Mouse (Mus musculus) retina, adult 2 months (tissue): ENCODE results near the gene Mbtd1.
A peak's percentile ranks its signal among the peaks of the same experiment; 100 is the strongest.
"Not testable (repeated sequence)": the region's sequence is repeated elsewhere in the genome, so short reads cannot be mapped to it uniquely, and the experiment has no call there.

Source experiments
- DNase-seq: peaks from one replicate; pipeline ENCODE4 v3.0.0-alpha.2; 2012; ENCODE audit warnings: low read depth, low spot score

The Mbtd1 gene

DNA sequence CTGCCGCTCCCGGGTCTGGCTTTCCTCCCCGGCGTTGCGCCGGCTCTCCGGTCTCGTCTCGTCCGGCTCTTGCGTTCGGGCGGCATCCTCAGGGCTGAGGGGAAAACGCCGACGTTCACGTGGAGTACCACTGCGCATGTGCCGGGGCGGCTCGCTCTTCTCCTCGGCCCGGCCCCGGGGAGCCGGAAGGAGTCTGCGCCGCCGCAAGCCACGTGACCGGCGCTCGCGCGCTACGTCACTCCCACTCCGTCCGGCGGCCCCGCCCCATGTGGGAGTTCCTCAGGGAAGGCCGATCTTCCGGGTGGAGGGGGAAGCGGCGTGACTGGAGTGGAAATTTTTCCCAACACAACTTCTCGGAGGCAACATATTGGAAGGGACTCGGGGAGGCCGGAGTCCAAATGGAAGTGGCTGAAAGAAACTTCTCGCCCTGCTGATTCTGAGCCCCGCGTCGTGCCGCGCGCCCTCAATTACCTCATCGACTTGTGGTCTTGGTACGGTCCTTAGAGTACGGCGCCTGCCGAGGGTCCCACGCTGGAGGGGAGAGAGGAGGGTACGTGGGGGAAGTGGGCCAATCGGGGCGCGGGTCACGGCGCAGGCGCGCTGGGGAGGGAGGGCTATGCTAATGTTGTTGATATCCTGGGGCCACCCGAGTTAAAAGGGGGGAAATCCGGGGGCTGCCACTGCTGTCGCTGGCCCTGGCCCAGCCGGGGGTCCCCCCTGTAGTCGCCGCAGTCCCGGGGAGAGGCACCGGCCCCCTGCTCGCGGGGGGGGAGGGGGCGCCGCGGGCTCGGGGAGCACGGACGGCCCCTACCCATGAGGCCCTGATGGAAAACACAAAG lies at the start of gene Mbtd1, which contains the start of gene Utp18:
Mbtd1 (plus strand) TSS at position 281 of the 839 bp plus-strand sequence.
Utp18 (minus strand) TSS at position 195 of the 839 bp plus-strand sequence.
- peak; percentile 90 for DNase-seq

DNA sequence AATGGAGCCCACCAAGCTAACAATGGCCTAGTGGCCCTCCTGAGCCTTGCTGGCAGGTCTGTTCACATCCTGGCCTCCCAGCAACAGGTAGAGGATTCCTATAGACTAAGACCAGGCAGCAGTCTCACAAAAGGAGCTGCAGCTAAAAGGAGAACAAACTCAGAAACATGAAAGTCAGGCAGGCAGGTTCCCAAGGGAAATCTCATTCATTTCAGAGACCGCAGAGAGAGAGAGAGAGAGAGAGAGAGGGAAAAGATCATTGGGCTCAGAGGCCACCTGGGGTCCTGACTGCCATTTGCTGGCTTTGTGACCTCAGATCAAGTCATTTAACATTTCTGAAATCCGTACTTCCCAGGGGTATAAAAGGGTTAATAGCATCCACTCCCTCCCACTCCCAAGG lies 38.3 kb upstream of the Mbtd1 start:
- no peak for DNase-seq

DNA sequence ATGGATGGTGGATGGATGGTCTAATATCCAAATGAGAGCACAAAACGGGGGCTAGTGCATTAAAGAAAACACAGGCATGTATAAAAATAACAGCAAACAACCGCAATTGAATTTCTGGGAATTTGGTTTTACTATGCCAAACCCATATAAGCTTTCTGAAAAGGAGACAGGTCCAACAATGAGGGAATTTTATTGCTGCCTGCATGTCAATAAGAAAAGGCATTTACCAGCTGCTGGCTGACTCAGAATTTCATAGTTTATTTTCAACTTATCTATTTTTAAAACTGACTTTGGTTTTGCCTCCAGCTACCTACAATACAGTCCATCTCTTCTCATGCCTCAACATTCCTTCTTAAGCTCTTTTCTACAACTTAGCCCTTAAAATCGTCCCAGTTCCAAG lies 33.1 kb upstream of the Mbtd1 start:
- no peak for DNase-seq

DNA sequence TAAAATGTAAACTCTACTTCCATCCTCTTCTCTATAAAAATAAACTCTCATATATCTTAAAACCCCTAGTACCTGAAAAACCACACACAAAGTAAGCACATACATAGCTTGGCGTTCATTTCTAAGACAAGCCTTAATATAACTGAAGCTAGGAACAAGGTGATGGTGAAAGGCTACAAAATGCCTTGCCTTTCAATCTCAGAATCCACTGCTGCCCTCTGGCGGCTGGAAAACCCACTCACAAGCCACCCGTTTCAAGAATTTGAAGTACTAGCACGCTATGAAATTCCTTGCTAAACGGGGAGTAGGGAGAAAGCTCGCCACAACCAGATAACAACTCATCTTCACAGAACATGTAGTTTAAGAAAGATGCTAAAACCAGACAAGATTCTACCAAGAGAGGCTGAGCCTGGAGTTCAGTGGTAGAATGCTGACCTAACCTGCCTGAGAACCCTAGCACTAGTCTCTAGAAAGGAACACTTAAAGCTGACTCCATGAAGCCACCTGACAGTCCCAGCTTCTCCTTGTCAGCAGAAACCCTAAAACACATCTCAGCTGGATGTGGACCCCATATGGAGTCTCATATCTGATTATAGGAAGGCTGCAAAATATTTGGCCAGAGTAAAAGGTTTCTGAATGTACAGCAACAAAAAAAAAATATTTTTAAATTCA lies 29.2 kb upstream of the Mbtd1 start:
- DNase-seq, result peak; percentile 43

DNA sequence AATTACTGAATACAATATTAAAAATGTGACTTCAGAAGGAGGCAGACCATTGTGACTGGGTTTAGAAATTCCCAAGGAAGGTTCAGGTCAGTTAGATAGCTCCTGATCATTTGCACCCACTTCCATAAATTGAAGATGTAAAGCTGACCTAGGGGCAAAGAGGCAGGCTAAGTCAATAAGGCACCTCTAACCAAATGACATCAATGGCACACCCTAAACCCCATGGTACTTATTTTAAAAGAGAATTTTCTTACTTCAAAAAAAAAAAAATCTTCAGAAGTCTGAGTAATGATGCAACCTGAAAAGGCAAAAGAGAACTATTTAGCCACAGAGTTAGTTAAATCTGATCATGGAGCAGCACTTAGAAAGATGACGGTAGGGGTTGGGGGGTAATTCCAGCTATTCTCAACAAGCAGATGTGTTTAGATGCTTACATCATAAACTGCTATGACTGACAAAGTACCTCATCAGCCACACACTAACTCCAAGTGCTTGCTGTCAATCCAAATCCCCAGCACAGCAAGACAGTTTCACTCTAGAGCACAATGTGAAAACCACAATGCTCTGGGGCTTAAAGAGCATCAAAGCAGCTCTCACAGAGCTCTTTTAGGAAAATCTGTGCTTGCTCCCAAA lies 25.0 kb upstream of the Mbtd1 start:
- DNase-seq, result no peak

DNA sequence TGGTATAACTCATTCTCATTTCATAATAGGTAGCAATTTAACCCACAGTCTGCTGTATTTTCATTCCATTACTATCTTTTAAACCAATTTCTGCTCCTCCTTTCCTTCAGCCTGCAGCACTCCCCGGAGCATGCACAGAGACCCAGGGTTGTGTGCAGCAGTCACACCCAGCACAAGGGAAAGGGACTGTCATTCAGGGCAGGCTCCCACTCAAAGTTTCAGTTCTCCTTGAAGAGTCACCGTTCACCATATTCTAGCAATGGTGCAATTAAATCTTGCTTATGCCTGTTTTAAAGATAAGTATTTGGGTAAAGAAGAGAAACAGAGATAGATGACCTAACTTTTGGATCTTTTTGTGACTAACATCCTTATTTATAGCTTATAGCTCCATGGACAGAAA lies 24.5 kb upstream of the Mbtd1 start:
- no peak for DNase-seq

DNA sequence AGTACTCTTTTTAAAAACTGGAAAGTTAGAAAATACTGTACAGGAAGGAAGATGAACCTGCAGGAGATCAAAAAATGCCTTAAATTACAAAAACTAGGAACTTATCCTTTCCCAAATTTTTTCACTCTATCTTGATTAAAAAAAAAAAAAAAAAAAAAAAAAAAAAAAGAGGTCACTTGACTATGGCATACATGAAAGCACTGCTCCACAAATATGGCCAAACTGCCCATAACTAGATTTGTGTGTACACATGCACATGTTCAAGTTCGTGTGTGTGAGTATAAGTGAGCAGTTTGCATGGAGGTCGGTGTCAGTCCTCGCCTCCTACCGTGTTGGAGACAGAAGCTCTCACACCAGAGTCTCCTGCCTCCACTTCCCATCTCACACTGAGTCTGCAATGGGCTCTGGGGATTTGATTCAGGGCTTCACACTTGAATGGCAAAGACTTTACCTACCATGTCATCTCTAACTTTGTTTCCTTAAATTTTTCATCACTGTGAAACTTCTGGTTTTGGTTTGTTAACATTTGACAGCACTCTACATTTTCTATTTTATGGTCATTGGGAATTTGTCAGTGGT lies 23.5 kb upstream of the Mbtd1 start:
- DNase-seq, result no peak

DNA sequence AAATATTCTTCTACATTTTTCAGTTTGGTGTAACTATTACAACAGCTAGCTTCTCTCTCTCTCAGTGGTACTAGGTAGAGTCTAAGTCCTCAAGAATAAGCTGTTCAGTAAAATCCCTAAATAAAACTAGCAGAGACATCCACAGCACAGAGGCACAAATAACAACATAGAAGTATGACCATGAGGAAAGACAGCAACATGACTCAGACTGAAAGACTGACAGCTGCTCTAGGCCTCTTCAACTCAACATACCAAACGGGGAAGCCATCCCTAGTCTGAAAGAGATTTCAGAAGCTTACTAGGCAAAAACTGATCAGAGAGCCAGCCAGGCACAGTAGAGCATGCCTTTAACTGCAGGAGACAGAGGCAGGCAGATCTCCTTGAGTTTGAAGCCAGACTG lies 23.0 kb upstream of the Mbtd1 start:
- no peak for DNase-seq

DNA sequence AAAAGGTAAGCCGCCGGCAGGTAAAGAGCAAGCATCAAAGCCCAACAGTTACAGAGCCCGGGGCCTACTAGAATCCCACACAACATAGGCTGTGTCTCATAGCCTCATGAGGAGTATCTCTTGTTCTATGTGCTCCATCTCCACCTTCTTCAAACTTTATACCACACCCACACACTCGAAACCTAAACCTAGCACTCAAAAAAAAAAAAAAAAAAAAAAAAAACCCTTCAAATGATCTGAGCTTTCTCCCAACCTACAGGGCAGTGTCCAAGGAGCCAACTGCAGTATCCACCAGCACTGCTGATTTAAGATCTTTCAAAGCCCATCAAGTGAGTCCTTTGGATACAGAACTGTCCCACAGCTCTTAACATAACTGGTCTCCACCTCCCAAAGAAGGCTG lies 1.6 kb upstream of the Mbtd1 start:
- no peak for DNase-seq

DNA sequence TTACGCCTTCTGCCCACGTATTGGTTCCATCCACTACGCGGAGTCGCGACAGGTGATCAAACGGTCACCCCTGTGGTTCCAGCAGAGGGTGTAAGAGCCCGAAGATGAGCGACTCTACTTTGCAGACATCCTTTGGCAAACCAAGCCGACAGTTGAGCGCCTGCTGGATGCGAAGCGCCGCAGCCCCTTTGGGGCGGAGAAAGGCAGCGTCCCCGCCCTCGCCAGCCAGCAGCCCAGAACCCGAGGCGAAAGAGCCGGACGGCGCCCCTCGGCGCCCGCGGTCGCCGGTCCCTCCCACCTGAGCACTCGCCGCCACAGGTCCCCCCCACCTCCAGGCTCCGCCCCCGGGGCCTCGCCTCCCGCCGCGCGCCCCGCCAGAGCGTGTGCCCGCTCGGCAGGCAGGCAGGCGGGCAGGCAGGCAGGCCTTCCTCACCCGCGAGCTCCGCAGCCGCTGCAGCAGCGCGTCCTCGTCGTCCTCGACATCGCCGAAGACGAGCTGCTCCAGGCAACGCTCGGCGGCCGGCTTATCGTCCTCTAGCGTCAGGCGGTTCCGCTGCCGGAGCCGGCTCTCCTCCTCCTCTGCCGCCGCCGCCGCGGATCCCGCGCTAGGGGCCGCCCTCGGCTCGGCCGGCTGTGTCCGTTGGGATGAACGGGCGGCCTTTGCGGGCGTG lies 616 bp upstream of the Mbtd1 start:
- DNase-seq, result peak; percentile 37

DNA sequence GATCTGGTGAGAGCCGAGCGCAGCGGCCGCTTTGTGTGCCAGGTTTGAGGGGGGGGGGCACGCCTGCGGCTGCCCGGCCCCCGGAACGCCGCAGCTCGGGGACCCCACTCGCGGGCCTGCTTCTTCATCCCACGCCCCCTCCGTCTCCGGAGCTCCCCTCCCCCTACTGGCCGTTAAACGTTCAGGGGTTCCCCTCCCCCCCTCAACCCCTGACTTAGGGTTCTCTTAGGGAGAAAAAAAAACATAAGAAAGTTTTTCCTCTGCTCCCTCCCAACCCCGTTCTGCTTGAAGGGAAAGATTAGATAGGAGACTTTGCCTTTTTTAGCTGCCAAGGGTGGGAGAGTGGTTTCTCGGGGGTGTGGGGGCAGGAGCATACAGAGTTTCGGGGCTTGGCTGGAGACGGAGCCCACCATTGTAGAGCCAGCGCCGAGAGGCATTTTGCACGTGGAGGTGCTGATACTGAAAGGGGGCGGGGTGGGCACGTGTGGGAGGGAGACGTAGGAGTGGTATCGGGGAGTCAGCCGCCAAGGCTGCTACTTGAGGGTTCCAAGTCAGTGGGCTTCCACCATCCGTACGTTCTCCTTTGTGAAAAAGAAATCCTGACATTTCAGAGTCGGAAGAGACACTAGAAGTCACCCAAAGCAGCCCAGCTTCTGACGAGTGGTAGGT lies 893 bp downstream of the Mbtd1 start:
- peak; percentile 6 for DNase-seq

DNA sequence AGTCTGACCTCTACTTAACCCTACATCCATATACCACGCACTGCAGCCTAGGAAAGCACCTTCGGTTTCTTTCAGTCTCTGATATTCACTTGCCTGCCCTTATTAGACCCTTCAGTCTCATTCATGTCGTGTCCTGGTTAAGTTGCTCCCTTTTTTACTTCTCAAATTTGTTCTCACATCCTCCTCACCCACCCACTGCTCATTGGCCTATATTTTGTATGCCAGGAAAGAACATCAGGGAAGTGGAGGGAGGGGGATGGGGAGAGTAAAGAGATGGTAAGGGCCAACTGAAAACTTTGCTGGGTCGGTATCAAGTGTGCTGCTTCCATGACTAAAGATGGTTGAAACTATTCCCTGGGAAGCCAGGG lies 1.4 kb downstream of the Mbtd1 start:
- DNase-seq, result no peak

DNA sequence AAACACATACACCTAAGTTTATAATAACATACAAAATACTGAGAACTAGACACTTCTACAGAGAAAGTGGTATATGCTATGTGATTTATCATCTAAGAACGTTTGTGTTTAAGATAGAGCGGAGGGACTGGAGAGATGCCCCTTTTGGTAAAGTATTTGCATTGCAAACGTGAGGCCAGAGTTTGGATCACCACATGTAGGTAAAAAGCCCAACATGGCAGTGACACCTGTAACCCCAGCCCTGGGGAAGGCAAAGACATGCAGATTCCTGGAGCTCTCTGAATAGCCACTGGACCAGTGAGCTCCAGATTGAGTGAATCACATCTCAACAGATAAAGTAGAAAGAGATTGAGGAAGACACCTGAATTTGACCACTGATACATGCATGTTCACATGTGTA lies 12.1 kb downstream of the Mbtd1 start:
- DNase-seq, result no peak

DNA sequence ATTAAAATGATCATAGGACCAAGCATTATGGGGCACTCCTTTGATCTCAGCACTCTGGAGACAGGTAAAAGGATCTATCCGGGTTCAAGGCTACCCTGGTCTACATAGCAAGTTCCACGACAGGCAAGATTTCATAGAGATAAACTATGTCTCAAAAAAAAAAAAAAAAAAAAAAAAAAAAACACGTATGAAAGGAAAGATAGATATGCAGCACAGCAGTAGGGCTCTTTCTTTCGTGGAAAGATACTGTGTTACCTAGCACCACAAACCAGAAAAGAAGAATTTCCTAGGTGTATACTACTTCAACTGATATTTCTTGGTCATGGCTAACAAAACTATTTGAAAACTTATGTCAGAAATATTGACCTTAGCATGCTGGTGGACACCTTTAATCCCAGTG lies 21.2 kb downstream of the Mbtd1 start:
- DNase-seq, result no peak

DNA sequence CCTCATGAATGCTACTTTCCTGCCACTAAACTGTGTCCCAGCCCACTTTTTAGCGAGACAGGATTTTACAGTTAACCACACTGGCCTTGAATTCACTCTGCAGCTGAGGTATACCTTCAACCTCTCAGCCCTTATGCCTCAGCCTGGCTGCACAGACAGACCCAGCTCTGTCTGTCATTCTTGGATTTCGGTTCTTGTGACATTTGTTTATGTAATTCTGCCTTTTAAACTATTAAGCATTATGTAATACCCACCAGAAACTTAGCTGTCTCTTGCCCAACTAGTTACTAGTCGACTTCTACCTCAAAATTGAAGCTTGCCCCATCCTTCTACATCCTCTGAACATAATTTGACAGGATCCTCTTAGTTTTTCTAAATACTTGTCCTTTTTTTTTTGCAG lies 22.2 kb downstream of the Mbtd1 start:
- no peak for DNase-seq

DNA sequence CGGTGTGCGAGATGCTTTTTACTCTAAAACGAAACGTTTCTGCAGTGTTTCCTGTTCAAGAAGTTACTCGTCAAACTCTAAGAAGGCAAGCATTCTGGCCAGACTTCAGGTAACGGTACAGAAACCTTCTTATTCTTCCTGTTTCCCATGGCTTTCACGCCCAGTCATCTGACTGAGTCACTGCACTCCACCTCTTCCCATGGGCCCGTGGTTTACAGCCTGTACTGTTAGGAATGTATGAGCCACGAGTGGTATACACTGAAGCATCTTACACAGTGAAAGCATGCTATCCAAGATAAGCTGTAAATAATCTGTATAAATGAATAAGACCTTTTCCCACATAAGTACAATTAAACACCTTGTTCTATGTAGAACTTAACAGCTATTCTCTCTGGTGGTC lies 23.2 kb downstream of the Mbtd1 start:
- no peak for DNase-seq

DNA sequence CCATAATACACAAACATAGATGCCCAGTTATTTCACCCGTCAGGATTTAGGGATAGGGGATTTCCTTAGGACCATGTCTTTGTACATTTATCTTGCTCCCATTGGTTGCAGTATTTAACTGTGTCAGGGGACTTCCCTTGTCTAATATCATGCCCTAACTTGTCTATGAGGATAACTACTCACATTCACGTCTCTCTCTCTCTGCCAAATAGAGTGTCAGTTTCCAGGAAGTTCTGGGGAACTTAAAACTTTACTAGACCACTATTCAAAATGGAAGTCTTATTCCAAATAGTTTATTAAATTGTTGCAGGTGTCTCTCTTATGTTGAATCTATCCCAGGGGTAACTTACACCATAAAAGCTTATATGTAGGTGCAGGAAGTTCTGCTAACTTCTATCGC lies 26.0 kb downstream of the Mbtd1 start:
- no peak for DNase-seq

DNA sequence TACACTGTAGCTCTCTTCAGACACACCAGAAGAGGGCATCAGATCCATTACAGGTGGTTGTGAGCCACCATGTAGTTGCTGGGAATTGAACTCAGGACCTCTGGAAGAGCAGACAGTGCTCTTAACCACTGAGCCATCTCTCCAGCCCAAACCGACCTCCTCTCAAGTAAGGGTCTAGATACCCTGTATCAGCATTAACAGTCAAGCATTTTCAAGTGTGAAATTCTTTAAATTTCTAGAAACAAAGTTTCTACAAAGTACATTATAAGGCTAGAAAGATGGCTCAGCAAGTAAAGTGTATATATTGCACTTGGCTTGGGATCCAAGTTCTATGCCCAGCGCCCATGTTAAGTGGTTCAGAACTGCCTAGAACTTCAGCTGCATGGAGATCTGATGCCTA lies 29.4 kb downstream of the Mbtd1 start:
- not testable (repeated sequence) for DNase-seq

DNA sequence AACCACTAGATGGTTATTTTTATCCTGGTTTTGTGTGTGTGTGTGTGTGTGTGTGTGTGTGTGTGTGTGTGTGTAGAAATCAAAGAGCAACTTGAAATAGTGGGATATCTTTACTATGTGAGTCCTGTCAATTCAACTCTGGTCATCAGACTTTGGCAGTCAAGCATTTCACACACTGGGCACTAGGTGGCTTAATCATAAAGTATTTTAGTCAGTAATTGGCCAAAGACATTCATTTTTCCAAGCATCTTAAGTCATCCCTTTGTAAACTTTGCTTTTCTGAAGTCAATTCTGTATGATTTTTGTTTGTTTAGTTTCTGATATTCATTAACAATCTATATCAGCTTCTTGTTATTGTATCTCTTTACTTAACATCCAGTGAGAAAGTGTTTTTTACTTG lies 43.5 kb downstream of the Mbtd1 start:
- DNase-seq, result no peak

DNA sequence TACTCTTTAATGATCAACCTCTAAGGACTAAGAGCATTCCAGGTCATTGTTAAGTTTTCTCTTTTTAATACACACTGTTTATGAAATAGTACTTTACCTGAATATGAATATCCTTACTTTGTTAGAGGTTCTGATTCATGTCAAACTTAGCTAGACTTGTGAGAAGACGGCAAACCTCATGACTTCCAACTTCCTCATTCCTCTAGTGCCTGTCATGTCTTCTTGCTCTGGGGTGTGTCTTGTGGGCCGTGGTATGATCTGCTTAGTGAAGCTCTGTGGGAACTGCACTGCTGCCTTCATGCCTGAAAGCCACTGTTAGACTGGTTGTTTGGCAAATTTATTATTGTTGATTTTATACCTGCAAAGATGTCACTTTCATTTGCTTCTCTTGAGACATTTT lies 55.3 kb downstream of the Mbtd1 start:
- DNase-seq, result no peak

DNA sequence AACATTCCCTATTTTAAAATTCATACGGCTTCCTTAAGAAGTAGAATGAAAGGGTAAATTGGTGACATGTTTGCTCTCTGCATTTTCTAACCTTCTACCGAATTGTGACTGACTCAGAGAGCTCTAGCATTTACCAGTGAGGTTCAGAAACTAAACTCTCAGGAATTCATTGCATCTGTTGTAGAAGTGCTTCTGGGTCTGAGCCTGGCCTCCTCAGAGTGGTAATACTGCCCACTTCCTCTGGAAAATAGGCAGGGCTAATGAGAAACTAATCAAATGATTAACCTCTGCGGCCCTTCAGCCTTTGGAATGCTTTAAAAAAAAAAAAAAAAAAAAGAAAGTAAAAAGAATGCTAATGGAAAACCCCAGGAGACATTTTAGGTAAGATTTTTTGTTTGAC lies 59.3 kb downstream of the Mbtd1 start:
- DNase-seq, result no peak
